Mouse (Mus musculus): ENCODE results near the gene Adgrf5.

DNA sequence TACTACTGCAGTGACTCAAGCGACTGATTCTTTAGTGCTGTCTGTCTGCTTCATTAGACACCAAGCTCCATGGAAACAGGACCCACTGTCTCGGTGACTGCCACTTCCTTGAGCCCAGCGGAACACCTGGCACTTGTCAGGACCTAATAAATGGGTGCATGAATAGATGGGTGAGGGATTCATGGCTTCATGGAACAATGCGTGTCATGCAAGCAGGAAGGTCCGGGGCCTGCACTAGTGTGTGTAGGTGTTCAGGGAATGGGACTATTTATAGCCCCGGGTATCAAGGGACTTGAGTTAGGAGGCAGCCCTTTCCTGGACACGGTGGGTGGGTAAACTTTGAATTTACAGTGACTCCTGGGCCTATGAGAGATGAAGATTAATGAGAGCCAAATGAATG, 38.4 kb downstream of the Adgrf5 start:
- TF ChIP-seq CTCF (IDR thresholded peaks at IDR 0.05; ENCODE audit: low read depth, low read length) (no peak), POLR2A (IDR thresholded peaks at IDR 0.05; ENCODE audit: insufficient read depth, low read length) (no peak)

Measured in ES-Bruce4 (cell line).